Mouse (Mus musculus): ENCODE measurements around the gene Slc39a3.

The Slc39a3 gene

DNA sequence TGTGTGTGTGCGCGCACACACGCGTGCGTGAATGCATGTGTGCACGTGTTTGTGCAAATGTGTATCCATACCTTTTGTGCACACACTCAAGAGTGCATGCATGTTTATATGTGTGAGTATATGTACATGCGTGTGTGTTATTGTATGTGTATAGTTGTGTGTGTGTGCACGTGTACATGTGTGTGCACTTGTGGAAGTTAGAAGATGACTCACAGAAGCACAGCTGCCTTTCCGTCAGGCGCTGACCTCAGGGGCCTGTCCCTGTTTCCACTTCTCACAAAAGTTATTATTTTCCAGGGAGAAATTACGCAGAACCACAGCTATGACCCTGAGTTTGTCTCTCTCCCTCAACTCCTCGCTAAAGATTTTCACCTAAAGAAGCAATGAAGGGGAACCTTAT lies 53.0 kb downstream of the Slc39a3 start:
- no peak for DNase-seq (ENCODE audit: low read depth)

DNA sequence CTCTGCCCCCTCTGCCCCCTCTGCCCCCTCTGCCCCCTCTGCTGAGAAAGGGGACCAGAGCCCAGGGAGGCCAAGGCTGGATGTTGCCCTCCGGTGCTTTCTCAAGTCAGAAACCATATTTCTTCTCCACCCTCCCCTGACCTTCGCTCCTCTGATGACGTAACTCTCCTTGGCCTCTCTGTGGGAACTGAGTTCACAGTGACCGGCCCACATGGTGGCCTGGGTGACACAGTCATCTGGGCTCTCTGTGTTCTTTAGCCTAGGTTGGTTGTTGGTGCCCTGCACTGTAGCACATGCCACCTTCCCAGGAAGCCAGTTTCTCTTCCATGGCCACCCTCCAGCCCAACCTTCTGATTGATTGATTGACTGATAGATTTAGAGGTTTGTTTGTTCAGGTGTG lies 54.8 kb downstream of the Slc39a3 start:
- peak; percentile 23 for DNase-seq (ENCODE audit: low read depth)

DNA sequence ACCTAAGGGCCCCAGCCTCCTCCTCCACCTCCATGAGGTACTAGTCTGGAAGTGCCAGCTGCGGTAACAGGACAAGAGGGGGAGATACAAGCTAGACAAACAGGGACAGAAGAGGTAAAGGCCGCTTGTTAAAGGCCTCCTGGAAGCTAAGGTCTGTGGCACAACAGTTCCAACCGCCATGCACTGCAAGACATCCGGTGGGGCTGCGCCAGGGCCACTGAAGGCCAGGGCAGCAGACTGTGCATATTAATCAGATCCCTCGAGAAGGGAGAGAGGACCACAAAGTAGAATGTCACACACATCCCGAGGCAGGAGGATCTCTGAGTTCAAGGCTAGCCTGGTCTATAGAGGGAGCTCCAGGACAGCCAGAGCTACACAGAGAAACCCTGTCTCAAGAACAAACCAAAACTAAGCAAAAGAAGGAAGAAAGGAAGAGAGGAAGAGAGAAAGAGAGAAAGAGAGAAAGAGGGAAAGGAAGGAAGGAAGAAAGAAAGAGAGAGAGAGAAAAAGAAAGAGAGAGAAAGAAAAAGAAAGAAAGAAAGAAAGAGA lies 55.6 kb downstream of the Slc39a3 start:
- peak; percentile 46 for DNase-seq (ENCODE audit: low read depth)

Data from 416B (cell line).